Mouse (Mus musculus) megakaryocyte, embryonic 14.5 days (primary cell): ENCODE measurements around the gene Mia2.

ENCODE experiments used
- FLI1 ChIP-seq: IDR thresholded peaks from 2 replicates; pipeline ENCODE4 v1.6.1; 2012; ENCODE audit warnings: low read length, inconsistent platforms, mixed read lengths
- GATA1 ChIP-seq: IDR thresholded peaks from 3 replicates; pipeline ENCODE4 v1.6.1; 2012; ENCODE audit warnings: mixed read lengths, low read length, inconsistent platforms, borderline replicate concordance

- TF ChIP-seq GATA1: no peak
- TF ChIP-seq FLI1: no peak
Observed at GRCm38 (mm10) chr12:59161091-59161490, 65.5 kb downstream of the Mia2 start.
